Mouse (Mus musculus) heart, adult 18-20 months (tissue): ENCODE data around the gene Casp8ap2. TPM values are rescaled to one million over a fixed set of nuclear protein-coding genes. Genes with fewer than 3 reads are reported as not detected.

Experiments used
- DNase-seq, 2 experiments: peaks; one replicate each; pipeline ENCODE4 v3.0.0; 2021 to 2022; ENCODE audit warnings: mixed read lengths in 1 of 2
- total RNA-seq, 2 experiments: library from RNA; stranded (reverse); gene quantifications; 2 replicates each; pipeline ENCODE4 v1.2.3; 2021

Casp8ap2 gene
- total RNA-seq, 2 experiments from 2014 or later = 4.7 to 6.5 TPM

DNA sequence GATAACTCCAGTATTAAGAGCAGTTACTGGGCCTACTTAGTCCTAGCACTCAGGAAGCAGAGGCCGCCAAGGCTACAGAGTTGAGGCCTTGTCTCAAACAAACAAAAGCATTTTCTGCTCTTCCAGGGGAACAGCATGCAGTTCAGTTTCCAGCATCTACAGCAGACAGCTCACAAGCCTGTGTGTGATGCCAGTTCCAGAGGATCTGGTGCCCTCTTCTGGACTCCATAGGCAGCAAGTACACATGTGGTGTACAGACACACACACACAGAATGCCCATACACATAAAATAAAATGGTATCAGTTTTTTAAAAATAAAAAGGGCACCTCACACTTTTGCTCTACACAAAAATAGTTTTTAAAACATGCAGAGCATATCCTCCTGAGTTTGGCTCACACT is 53.0 kb downstream of the Casp8ap2 start:
- no peak for DNase-seq

GRCm38 (mm10) chr4:32669825-32670224 is 54.6 kb downstream of the Casp8ap2 start:
- DNase-seq = no peak

GRCm38 (mm10) chr4:32674025-32674424 is 58.8 kb downstream of the Casp8ap2 start:
- no peak for DNase-seq

DNA sequence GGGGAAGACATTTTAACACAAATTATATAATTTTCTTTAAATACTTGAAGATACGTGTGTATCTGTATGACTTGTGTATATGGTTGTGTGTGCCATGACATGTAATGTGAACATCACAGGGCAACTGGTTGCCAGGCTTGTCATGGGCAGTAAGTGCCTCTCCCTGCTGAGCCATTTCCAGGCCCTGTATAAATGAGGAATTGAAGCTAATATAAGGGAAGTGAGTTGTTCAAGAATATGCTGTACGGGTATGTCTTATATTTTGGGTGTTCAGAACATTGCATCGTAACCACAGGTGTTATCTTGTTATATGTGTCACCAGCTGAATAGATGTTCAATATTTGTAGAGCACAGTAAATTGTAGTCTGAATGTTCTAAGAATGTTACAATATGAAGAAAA is 62.2 kb downstream of the Casp8ap2 start:
- DNase-seq = no peak

- DNase-seq = no peak
These were observed 65.6 kb downstream of the Casp8ap2 start for GRCm38 (mm10) chr4:32680843-32681242.

DNA sequence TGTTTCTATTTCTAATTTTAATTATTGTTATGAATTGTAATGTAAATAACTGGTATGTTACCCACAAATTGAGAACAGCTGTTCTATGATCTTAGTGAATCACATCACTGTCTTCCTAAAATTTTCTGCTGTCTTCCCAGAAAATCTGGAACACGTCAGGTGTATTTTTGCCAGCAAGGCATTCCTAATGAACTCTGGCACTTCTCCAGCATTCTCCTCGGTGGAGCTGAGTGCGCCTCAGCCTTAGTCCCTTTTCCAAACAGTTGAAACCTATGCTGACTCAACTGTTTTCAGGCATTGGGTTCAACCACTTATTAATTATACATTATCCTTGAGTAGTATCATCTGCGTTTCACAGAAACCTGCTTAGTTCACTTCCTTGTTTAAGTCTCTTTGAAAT is 67.2 kb downstream of the Casp8ap2 start:
- no peak for DNase-seq

DNA sequence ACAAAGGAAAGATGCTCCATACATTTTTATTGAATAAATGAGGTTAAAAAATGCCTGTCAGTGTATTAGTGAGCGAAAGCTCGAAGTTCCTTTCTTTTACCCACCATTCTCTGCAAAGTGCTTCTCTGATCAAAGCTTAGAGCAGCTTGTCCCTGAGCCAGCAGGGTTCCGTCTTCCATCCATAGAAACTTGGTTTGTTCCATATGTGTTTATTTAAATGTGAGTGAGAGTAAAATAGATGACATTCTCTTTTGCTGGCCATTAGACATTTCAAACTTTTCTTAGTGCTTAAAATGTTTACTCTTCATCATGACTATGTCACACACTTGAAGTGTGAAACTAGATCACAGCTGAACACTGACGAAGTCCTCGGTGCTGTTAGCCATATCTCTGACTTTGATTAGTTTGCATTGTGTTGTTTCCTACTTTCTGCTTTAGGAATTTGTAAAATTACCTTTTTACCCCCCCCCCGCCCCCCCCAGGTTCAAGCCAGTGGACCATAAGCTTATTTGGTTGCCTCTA is 67.9 kb downstream of the Casp8ap2 start:
- no peak for DNase-seq

Other genes with a start within 250 kb of the Casp8ap2 start
- not detected for gene Gja10, start 12.7 kb upstream of the Casp8ap2 start, total RNA-seq
- gene Mdn1, start 41.7 kb downstream of the Casp8ap2 start, total RNA-seq = 10 to 100 TPM in 1 of 2 experiments, 1 to 10 TPM in 1; 8.3 to 11.8 TPM
- gene Lyrm2, start 184.8 kb downstream of the Casp8ap2 start, total RNA-seq = 10 to 100 TPM; 39.8 to 43.9 TPM